Mouse (Mus musculus) forebrain, embryonic 11.5 days (tissue): ENCODE results near the gene Edaradd. TPM values are rescaled to one million over a fixed set of nuclear protein-coding genes. Genes with fewer than 3 reads are reported as not detected.

Source experiments
- ATAC-seq: fragments of 200-750 bp; cut with Nextera tagmentation; replicated peaks from 2 replicates; pipeline ENCODE4 v1.8.0; 2017; ENCODE audit warnings: moderate TSS enrichment; ENCODE audit not compliant: low FRiP score
- DNase-seq: peaks from one replicate; pipeline ENCODE4 v3.0.0-alpha.2; 2017; ENCODE audit warnings: low spot score
- H3K27ac ChIP-seq: fragments of 300-500 bp; sonication (generic); 2 replicates; pipeline ENCODE4 v1.5.1; 2014; ENCODE audit warnings: low read depth, low read length
- H3K27me3 ChIP-seq: fragments of 300-500 bp; sonication (generic); 2 replicates; pipeline ENCODE4 v1.6.1; 2014; ENCODE audit warnings: mild to moderate bottlenecking, low read length, mixed read lengths; ENCODE audit not compliant: control insufficient read depth, insufficient read depth
- H3K36me3 ChIP-seq: fragments of 300-500 bp; sonication (generic); 2 replicates; pipeline ENCODE4 v1.6.1; 2014; ENCODE audit warnings: mild to moderate bottlenecking, low read length, moderate library complexity, mixed read lengths; ENCODE audit not compliant: control insufficient read depth, insufficient read depth
- H3K4me1 ChIP-seq: fragments of 300-500 bp; sonication (generic); replicated peaks from 2 replicates; pipeline ENCODE4 v1.6.1; 2014; ENCODE audit warnings: low read length, mixed read lengths; ENCODE audit not compliant: control insufficient read depth, insufficient read depth
- H3K4me2 ChIP-seq: fragments of 300-500 bp; sonication (generic); 2 replicates; pipeline ENCODE4 v1.6.1; 2014; ENCODE audit warnings: low read depth, mild to moderate bottlenecking, low read length, moderate library complexity, mixed read lengths; ENCODE audit not compliant: severe bottlenecking
- H3K4me3 ChIP-seq: fragments of 300-500 bp; sonication (generic); 2 replicates; pipeline ENCODE4 v1.5.1; 2014; ENCODE audit warnings: low read depth, low read length
- H3K9ac ChIP-seq: fragments of 300-500 bp; sonication (generic); 2 replicates; pipeline ENCODE4 v1.6.1; 2014; ENCODE audit warnings: low read length
- H3K9me3 ChIP-seq: fragments of 300-500 bp; sonication (generic); 2 replicates; pipeline ENCODE4 v1.6.1; 2016; ENCODE audit warnings: low read length, mixed read lengths; ENCODE audit not compliant: control insufficient read depth
- WGBS: fragments of 180-500 bp; shearing (Covaris S2); extraction: QIAGEN DNeasy Blood & Tissue Kit; methylation state at CpG from one replicate; pipeline ENCODE4 v1.1.7; 2014; 5-methylcytosine and 5-hydroxymethylcytosine counted together
- polyA plus RNA-seq: library from polyadenylated mRNA; unstranded; fragments of >200 nt; fragmentation: Nextera tagmentation; extraction: Ambion mirVana; gene quantifications from 2 replicates; pipeline ENCODE4 v1.2.1, GENCODE M21; 2014

The Edaradd gene
- polyA plus RNA-seq = 1.5 and 1.8 TPM in 2 replicates

- no peak within 1 kb of the TSS for H3K27ac ChIP-seq
- peak within 1 kb of the TSS; percentile 86 for H3K4me2 ChIP-seq
- no peaks in the 10 kb centered on the region for H3K36me3 ChIP-seq
- H3K4me3 ChIP-seq = peak within 1 kb of the TSS; percentile 42
- peak within 1 kb of the TSS; percentile 43 for H3K9ac ChIP-seq
- 0 out of 2 replicates have a peak, but pooled peaks cover 2% of the 10 kb centered on the region for H3K4me1 ChIP-seq
- peak; percentile 83 for DNase-seq
- under 1% methylated on average over 35 of the region's 35 CpGs for WGBS
- peak; percentile 85 for ATAC-seq
- no peaks in the 10 kb centered on the region for H3K9me3 ChIP-seq
- peaks cover 6% of the 10 kb centered on the region for H3K27me3 ChIP-seq
Measured at GRCm38 (mm10) chr13:12519955-12520584, at the start of gene Edaradd. Edaradd (minus strand) TSS chr13:12520438.

GRCm38 (mm10) chr13:12569741-12570140, 49.5 kb upstream of the Edaradd start:
- no peaks in the 10 kb centered on the region for H3K27me3 ChIP-seq
- no peak overlapping the region for H3K9ac ChIP-seq
- DNase-seq (no peak), ATAC-seq (no peak)
- no peak overlapping the region for H3K4me3 ChIP-seq
- H3K27ac ChIP-seq = no peak overlapping the region
- no peaks in the 10 kb centered on the region for H3K9me3 ChIP-seq
- H3K36me3 ChIP-seq = no peaks in the 10 kb centered on the region
- no peak overlapping the region for H3K4me2 ChIP-seq
- WGBS = 55% methylated on average over 7 of the region's 7 CpGs
- H3K4me1 ChIP-seq = no peaks in the 10 kb centered on the region

GRCm38 (mm10) chr13:12568597-12569469, 48.6 kb upstream of the Edaradd start:
- Histone ChIP-seq H3K36me3 (no peaks in the 10 kb centered on the region), H3K27ac (no peak overlapping the region), H3K4me3 (no peak overlapping the region), H3K4me1 (no peaks in the 10 kb centered on the region), H3K4me2 (no peak overlapping the region), H3K27me3 (no peaks in the 10 kb centered on the region), H3K9ac (no peak overlapping the region), H3K9me3 (no peaks in the 10 kb centered on the region)
- WGBS = 74% methylated on average over 9 of the region's 9 CpGs
- DNase-seq (no peak), ATAC-seq (no peak)

- no peak overlapping the region for H3K4me2 ChIP-seq
- ATAC-seq = no peak
- H3K4me3 ChIP-seq = no peak overlapping the region
- DNase-seq = no peak
- H3K9me3 ChIP-seq = no peaks in the 10 kb centered on the region
- H3K36me3 ChIP-seq = no peaks in the 10 kb centered on the region
- 96% methylated on average over 1 of the region's 1 CpGs for WGBS
- H3K9ac ChIP-seq = no peak overlapping the region
- H3K27me3 ChIP-seq = no peaks in the 10 kb centered on the region; the same call in 1 of the 2 replicates
- H3K4me1 ChIP-seq = no peaks in the 10 kb centered on the region
- H3K27ac ChIP-seq = no peak overlapping the region
Measured at GRCm38 (mm10) chr13:12567936-12568335, 47.7 kb upstream of the Edaradd start.

GRCm38 (mm10) chr13:12565621-12566390, 45.6 kb upstream of the Edaradd start, which contains the start of gene Ero1lb:
Ero1lb (plus strand) TSS chr13:12565874.
- Histone ChIP-seq H3K9me3 (no peaks in the 10 kb centered on the region), H3K27me3 (no peaks in the 10 kb centered on the region; the same call in 1 of the 2 replicates), H3K27ac (no peak within 1 kb of the TSS), H3K4me3 (peak within 1 kb of the TSS; percentile 72), H3K4me1 (no peaks in the 10 kb centered on the region), H3K9ac (peak within 1 kb of the TSS; percentile 64), H3K36me3 (no peaks in the 10 kb centered on the region), H3K4me2 (peak within 1 kb of the TSS; percentile 81)
- under 1% methylated on average over 73 of the region's 73 CpGs for WGBS
- DNase-seq (peak; percentile 98), ATAC-seq (peak; percentile 99)

- DNase-seq = no peak
- no peaks in the 10 kb centered on the region; the same call in 1 of the 2 replicates for H3K27me3 ChIP-seq
Measured at GRCm38 (mm10) chr13:12562256-12562655, 42.0 kb upstream of the Edaradd start.

GRCm38 (mm10) chr13:12561729-12562128, 41.5 kb upstream of the Edaradd start:
- ATAC-seq (no peak), DNase-seq (no peak)
- Histone ChIP-seq H3K36me3 (no peaks in the 10 kb centered on the region), H3K4me2 (no peak overlapping the region), H3K4me1 (no peaks in the 10 kb centered on the region), H3K27ac (no peak overlapping the region), H3K4me3 (no peak overlapping the region), H3K9ac (no peak overlapping the region), H3K9me3 (no peaks in the 10 kb centered on the region), H3K27me3 (no peaks in the 10 kb centered on the region; the same call in 1 of the 2 replicates)
- WGBS = 88% methylated on average over 2 of the region's 2 CpGs

More at GRCm38 (mm10) chr13:12562256-12562655, 42.0 kb upstream of the Edaradd start:
- Histone ChIP-seq H3K36me3 (no peaks in the 10 kb centered on the region), H3K27ac (no peak overlapping the region), H3K4me1 (no peaks in the 10 kb centered on the region), H3K4me2 (no peak overlapping the region), H3K4me3 (no peak overlapping the region), H3K9ac (no peak overlapping the region), H3K9me3 (no peaks in the 10 kb centered on the region)
- 81% methylated on average over 4 of the region's 4 CpGs for WGBS
- no peak for ATAC-seq

GRCm38 (mm10) chr13:12559462-12560120, 39.4 kb upstream of the Edaradd start:
- DNase-seq (no peak), ATAC-seq (0 out of 2 replicates have a peak, but pooled peaks have one; percentile 39)
- WGBS = 29% methylated on average over 6 of the region's 6 CpGs
- no peak overlapping the region for H3K9ac ChIP-seq
- no peak overlapping the region for H3K4me2 ChIP-seq
- H3K27ac ChIP-seq = no peak overlapping the region
- no peaks in the 10 kb centered on the region for H3K4me1 ChIP-seq
- no peaks in the 10 kb centered on the region for H3K9me3 ChIP-seq
- no peaks in the 10 kb centered on the region for H3K36me3 ChIP-seq
- H3K4me3 ChIP-seq = no peak overlapping the region
- H3K27me3 ChIP-seq = no peaks in the 10 kb centered on the region; the same call in 1 of the 2 replicates
